Mouse (Mus musculus) ES-E14 (cell line): ENCODE measurements around the gene Pnpla5.

Experiments
- CHD2 ChIP-seq: IDR thresholded peaks from 2 replicates; pipeline ENCODE4 v1.6.1; 2014; ENCODE audit warnings: mild to moderate bottlenecking, low read depth, low read length, inconsistent platforms
- HCFC1 ChIP-seq: IDR thresholded peaks from 2 replicates; pipeline ENCODE4 v1.6.1; 2012; ENCODE audit warnings: low read length, inconsistent platforms, borderline replicate concordance; ENCODE audit not compliant: insufficient read depth
- MAFK ChIP-seq: IDR thresholded peaks from 2 replicates; pipeline ENCODE4 v1.6.1; 2014; ENCODE audit warnings: mild to moderate bottlenecking, low read depth, low read length, inconsistent platforms; ENCODE audit not compliant: insufficient read depth
- ZC3H11A ChIP-seq: IDR thresholded peaks from 2 replicates; pipeline ENCODE4 v1.6.1; 2012; ENCODE audit warnings: low read depth, mild to moderate bottlenecking, inconsistent platforms, low read length, borderline replicate concordance
- ZNF384 ChIP-seq: IDR thresholded peaks from 2 replicates; pipeline ENCODE4 v1.6.1; 2012; ENCODE audit warnings: low read depth, low read length, inconsistent platforms

- no peak for TF ChIP-seq MAFK
- no peak for TF ChIP-seq CHD2
- TF ChIP-seq HCFC1, result no peak
- no peak for TF ChIP-seq ZC3H11A
- TF ChIP-seq ZNF384, result no peak
Observed at GRCm38 (mm10) chr15:84108899-84109298, 14.1 kb downstream of the Pnpla5 start.
